Mouse (Mus musculus) MEL (cell line): Measurements from ENCODE around the gene Nexn. TPM values are rescaled to one million over a fixed set of nuclear protein-coding genes. Genes with fewer than 3 reads are reported as not detected.

ENCODE experiments used
- DNase-seq: peaks from one replicate; pipeline ENCODE4 v3.0.0; 2011; ENCODE audit warnings: low read depth, low spot score
- H3K27ac ChIP-seq: 2 replicates; pipeline ENCODE4 v1.5.1; 2012; ENCODE audit warnings: low read depth, mild to moderate bottlenecking, control low read depth, low read length, moderate library complexity; ENCODE audit not compliant: control insufficient read depth
- H3K27me3 ChIP-seq, 2 experiments: fragments of 150-350 bp in 1 of 2; sonication (generic) in 1 of 2; 2 replicates each; pipeline ENCODE4 v1.6.1; 2012; ENCODE audit warnings: low read length in 2 of 2, mild to moderate bottlenecking in 2 of 2, improper control_type of control experiment in 1 of 2, moderate library complexity in 1 of 2; ENCODE audit not compliant: insufficient read depth in 2 of 2, control insufficient read depth in 1 of 2
- H3K36me3 ChIP-seq, 2 experiments: 2 replicates each; pipeline ENCODE4 v1.6.1; 2012 to 2014; ENCODE audit warnings: low read length in 2 of 2, improper control_type of control experiment in 1 of 2, inconsistent platforms in 1 of 2, mild to moderate bottlenecking in 1 of 2; ENCODE audit not compliant: insufficient read depth in 2 of 2, control insufficient read depth in 1 of 2
- H3K4me1 ChIP-seq, 2 experiments: fragments of 150-350 bp in 1 of 2; sonication (generic) in 1 of 2; 2 replicates each; pipeline ENCODE4 v1.6.1; 2012; ENCODE audit warnings: low read length in 2 of 2, improper control_type of control experiment in 1 of 2, mild to moderate bottlenecking in 1 of 2; ENCODE audit not compliant: insufficient read depth in 2 of 2, control insufficient read depth in 1 of 2
- H3K4me3 ChIP-seq, 2 experiments: fragments of 150-350 bp in 1 of 2; sonication (generic) in 1 of 2; 2 replicates each; pipeline ENCODE4 v1.5.1; 2012; ENCODE audit warnings: low read depth in 2 of 2, low read length in 2 of 2, mild to moderate bottlenecking in 2 of 2, moderate library complexity in 2 of 2, control low read depth in 1 of 2, improper control_type of control experiment in 1 of 2; ENCODE audit not compliant: control insufficient read depth in 1 of 2, insufficient read depth in 1 of 2
- H3K79me2 ChIP-seq: 2 replicates; pipeline ENCODE4 v1.6.1; 2012; ENCODE audit warnings: mild to moderate bottlenecking, low read length, moderate library complexity; ENCODE audit not compliant: control insufficient read depth, poor library complexity, insufficient read depth
- H3K9ac ChIP-seq: 2 replicates; pipeline ENCODE4 v1.6.1; 2012; ENCODE audit warnings: low read depth, mild to moderate bottlenecking, control low read depth, low read length, moderate library complexity; ENCODE audit not compliant: control insufficient read depth, poor library complexity, severe bottlenecking
- H3K9me3 ChIP-seq: fragments of 150-350 bp; sonication (generic); replicated peaks from 2 replicates; pipeline ENCODE4 v1.6.1; 2012; ENCODE audit warnings: mild to moderate bottlenecking, low read length, improper control_type of control experiment, moderate library complexity; ENCODE audit not compliant: insufficient read depth
- CHD1 ChIP-seq: IDR thresholded peaks from 2 replicates; pipeline ENCODE4 v1.6.1; 2012; ENCODE audit warnings: low read depth, mild to moderate bottlenecking, inconsistent platforms, low read length, improper control_type of control experiment
- CTCF ChIP-seq, 3 experiments: IDR thresholded peaks in 2 of 3; conservative IDR thresholded peaks in 1 of 3; 2 replicates each; pipeline ENCODE4 v1.5.1; 2011 to 2012; ENCODE audit warnings: low read length in 3 of 3, low read depth in 2 of 3, mild to moderate bottlenecking in 2 of 3, improper control_type of control experiment in 1 of 3, inconsistent platforms in 1 of 3, mixed read lengths in 1 of 3, moderate library complexity in 1 of 3; ENCODE audit not compliant: control insufficient read depth in 1 of 3, insufficient read depth in 1 of 3, poor library complexity in 1 of 3, severe bottlenecking in 1 of 3
- E2F4 ChIP-seq: IDR thresholded peaks from 2 replicates; pipeline ENCODE4 v1.6.1; 2011; ENCODE audit warnings: low read depth, low read length, improper control_type of control experiment, borderline replicate concordance
- ETS1 ChIP-seq: IDR thresholded peaks from 2 replicates; pipeline ENCODE4 v1.6.1; 2012; ENCODE audit warnings: low read depth, mild to moderate bottlenecking, inconsistent platforms, low read length, improper control_type of control experiment, moderate library complexity
- JUND ChIP-seq: IDR thresholded peaks from 2 replicates; pipeline ENCODE4 v1.6.1; 2011; ENCODE audit warnings: low read depth, mild to moderate bottlenecking, improper control_type of control experiment, low read length
- KAT2A ChIP-seq: conservative IDR thresholded peaks from 2 replicates; pipeline ENCODE4 v1.6.1; 2012; ENCODE audit warnings: low read depth, low read length, improper control_type of control experiment, inconsistent platforms
- MAX ChIP-seq: IDR thresholded peaks from 2 replicates; pipeline ENCODE4 v1.6.1; 2011; ENCODE audit warnings: low read length, improper control_type of control experiment
- MXI1 ChIP-seq: IDR thresholded peaks from 2 replicates; pipeline ENCODE4 v1.6.1; 2011; ENCODE audit warnings: mild to moderate bottlenecking, low read depth, low read length, improper control_type of control experiment
- POLR2AphosphoS2 ChIP-seq: IDR thresholded peaks from 2 replicates; pipeline ENCODE4 v1.6.1; 2011; ENCODE audit warnings: low read length, improper control_type of control experiment
- RCOR1 ChIP-seq: IDR thresholded peaks from 2 replicates; pipeline ENCODE4 v1.6.1; 2012; ENCODE audit warnings: low read depth, mild to moderate bottlenecking, inconsistent platforms, low read length, improper control_type of control experiment
- SIN3A ChIP-seq: IDR thresholded peaks from 2 replicates; pipeline ENCODE4 v1.6.1; 2012; ENCODE audit warnings: low read length, improper control_type of control experiment, inconsistent platforms
- TCF12 ChIP-seq: IDR thresholded peaks from 2 replicates; pipeline ENCODE4 v1.6.1; 2014; ENCODE audit warnings: low read depth, mild to moderate bottlenecking, inconsistent platforms, low read length, improper control_type of control experiment, moderate library complexity
- UBTF ChIP-seq: IDR thresholded peaks from 2 replicates; pipeline ENCODE4 v1.6.1; 2012; ENCODE audit warnings: low read depth, mild to moderate bottlenecking, inconsistent platforms, low read length, improper control_type of control experiment, moderate library complexity, borderline replicate concordance; ENCODE audit not compliant: insufficient read depth
- ZC3H11A ChIP-seq: IDR thresholded peaks from 2 replicates; pipeline ENCODE4 v1.6.1; 2012; ENCODE audit warnings: low read depth, mild to moderate bottlenecking, inconsistent platforms, low read length, improper control_type of control experiment
- polyA plus RNA-seq, 2 experiments: library from polyadenylated mRNA; stranded (reverse) in 1 of 2; unstranded in 1 of 2; fragments of >175 nt in 1 of 2; fragments of >200 nt in 1 of 2; gene quantifications; 2 replicates each; pipeline versions ENCODE4 v1.2.1 to v1.2.4; 2012; ENCODE audit warnings: low replicate concordance in 2 of 2, low read depth in 1 of 2; ENCODE audit not compliant: insufficient read length in 2 of 2, insufficient read depth in 1 of 2, missing spikeins in 1 of 2
- total RNA-seq: library from RNA; depleted of rRNA; stranded (reverse); fragments of 300-350 nt; gene quantifications from 2 replicates; pipeline ENCODE4 v1.2.3, GENCODE M21; 2012

The Nexn gene
- total and polyA plus RNA-seq, 3 experiments: 0.19 to 0.96 TPM; not detected in 1

GRCm38 (mm10) chr3:152288276-152288675, 22.1 kb upstream of the Nexn start:
- Histone ChIP-seq H3K27ac (no peak overlapping the region), H3K4me3 (no peak overlapping the region), H3K79me2 (no peaks in the 10 kb centered on the region), H3K4me1 (no peaks in the 10 kb centered on the region), H3K9me3 (no peaks in the 10 kb centered on the region), H3K36me3 (peaks cover 0 to 3% of the 10 kb centered on the region in 2 experiments; a peak in 1 of 4 replicates), H3K27me3 (no peaks in the 10 kb centered on the region), H3K9ac (no peak overlapping the region)
- no peak for TF ChIP-seq MAX
- no peak for TF ChIP-seq CHD1
- no peak for TF ChIP-seq ETS1
- TF ChIP-seq UBTF: no peak
- no peak for TF ChIP-seq E2F4
- DNase-seq: no peak

GRCm38 (mm10) chr3:152287810-152288209, 21.7 kb upstream of the Nexn start:
- Histone ChIP-seq H3K27ac (no peak overlapping the region), H3K4me1 (no peaks in the 10 kb centered on the region), H3K27me3 (no peaks in the 10 kb centered on the region), H3K9me3 (no peaks in the 10 kb centered on the region), H3K79me2 (no peaks in the 10 kb centered on the region), H3K36me3 (peaks cover 0 to 3% of the 10 kb centered on the region in 2 experiments; a peak in 1 of 4 replicates), H3K9ac (no peak overlapping the region), H3K4me3 (no peak overlapping the region)
- DNase-seq: no peak
- TF ChIP-seq ZC3H11A (no peak), CTCF (IDR thresholded peaks at IDR 0.05 in 2 of 3, conservative IDR thresholded peaks at IDR 0.05 in 1 of 3; ENCODE audit: control insufficient read depth in 1 of 3, insufficient read depth in 1 of 3, low read depth in 2 of 3, low read length in 3 of 3, poor library complexity in 1 of 3, severe bottlenecking in 1 of 3) (peak in 2 of 3 experiments; percentile 34 to 52; a peak in 4 of 6 replicates), MXI1 (no peak)

- DNase-seq: no peak
- no peaks in the 10 kb centered on the region for H3K27me3 ChIP-seq
- no peak overlapping the region for H3K4me3 ChIP-seq
- no peak overlapping the region for H3K27ac ChIP-seq
- H3K9me3 ChIP-seq: no peaks in the 10 kb centered on the region
- H3K36me3 ChIP-seq: peaks cover 0 to 6% of the 10 kb centered on the region in 2 experiments; a peak in 1 of 4 replicates
- no peaks in the 10 kb centered on the region for H3K4me1 ChIP-seq
- TF ChIP-seq KAT2A (no peak), RCOR1 (no peak), CTCF (IDR thresholded peaks at IDR 0.05 in 2 of 3, conservative IDR thresholded peaks at IDR 0.05 in 1 of 3; ENCODE audit: control insufficient read depth in 1 of 3, insufficient read depth in 1 of 3, low read depth in 2 of 3, low read length in 3 of 3, poor library complexity in 1 of 3, severe bottlenecking in 1 of 3) (no peak), JUND (no peak), TCF12 (no peak), SIN3A (no peak), ZC3H11A (no peak), POLR2AphosphoS2 (no peak)
- H3K79me2 ChIP-seq: no peaks in the 10 kb centered on the region
- no peak overlapping the region for H3K9ac ChIP-seq
Measured at GRCm38 (mm10) chr3:152284759-152285158, 18.6 kb upstream of the Nexn start.
